Mouse (Mus musculus) brain, embryonic 18.5 days (tissue): ENCODE data around the gene Lbx1.
A peak's percentile ranks its signal among the peaks of the same experiment; 100 is the strongest.

Experiments
- DNase-seq: peaks from one replicate; pipeline ENCODE4 v3.0.0-alpha.2; 2012; ENCODE audit warnings: low read depth, low spot score

Lbx1 gene

GRCm38 (mm10) chr19:45233496-45234127 is 2.0 kb downstream of the Lbx1 start:
- DNase-seq, result no peak

GRCm38 (mm10) chr19:45232443-45233410 is 2.9 kb downstream of the Lbx1 start:
- no peak for DNase-seq

GRCm38 (mm10) chr19:45232036-45232410 is 3.6 kb downstream of the Lbx1 start:
- DNase-seq, result no peak

- DNase-seq, result no peak
These were observed 4.1 kb downstream of the Lbx1 start for GRCm38 (mm10) chr19:45231383-45232035.

- DNase-seq, result no peak
These were observed 4.7 kb downstream of the Lbx1 start for GRCm38 (mm10) chr19:45230848-45231382.

- DNase-seq, result no peak
These were observed 5.4 kb downstream of the Lbx1 start for GRCm38 (mm10) chr19:45230201-45230611.

- DNase-seq, result no peak
These were observed 6.1 kb downstream of the Lbx1 start for GRCm38 (mm10) chr19:45229378-45230135.

GRCm38 (mm10) chr19:45228781-45229180 is 6.8 kb downstream of the Lbx1 start:
- no peak for DNase-seq

- no peak for DNase-seq
These were observed 7.5 kb downstream of the Lbx1 start for GRCm38 (mm10) chr19:45228097-45228496.

- DNase-seq, result no peak
These were observed 7.9 kb downstream of the Lbx1 start for GRCm38 (mm10) chr19:45227671-45228070.

GRCm38 (mm10) chr19:45227049-45227448 is 8.6 kb downstream of the Lbx1 start:
- no peak for DNase-seq

- DNase-seq, result no peak
These were observed 9.4 kb downstream of the Lbx1 start for GRCm38 (mm10) chr19:45226246-45226645.

- no peak for DNase-seq
These were observed 10.5 kb downstream of the Lbx1 start for GRCm38 (mm10) chr19:45225130-45225529.

- DNase-seq, result no peak
These were observed 11.4 kb downstream of the Lbx1 start for GRCm38 (mm10) chr19:45224286-45224559.

- no peak for DNase-seq
These were observed 12.0 kb downstream of the Lbx1 start for GRCm38 (mm10) chr19:45223413-45224285.

GRCm38 (mm10) chr19:45222141-45222782 is 13.3 kb downstream of the Lbx1 start:
- no peak for DNase-seq

- DNase-seq, result no peak
These were observed 14.2 kb downstream of the Lbx1 start for GRCm38 (mm10) chr19:45221458-45221783.

- DNase-seq, result peak; percentile 69
These were observed 14.8 kb downstream of the Lbx1 start for GRCm38 (mm10) chr19:45220593-45221457.

GRCm38 (mm10) chr19:45216240-45216639 is 19.4 kb downstream of the Lbx1 start:
- DNase-seq, result no peak
